Mouse (Mus musculus): ENCODE results near the gene Fto. TPM values are rescaled to one million over a fixed set of nuclear protein-coding genes. Genes with fewer than 3 reads are reported as not detected.

Fto gene
- polyA plus RNA-seq, 2 experiments from 2014 or later = 58.0 to 63.8 TPM

DNA sequence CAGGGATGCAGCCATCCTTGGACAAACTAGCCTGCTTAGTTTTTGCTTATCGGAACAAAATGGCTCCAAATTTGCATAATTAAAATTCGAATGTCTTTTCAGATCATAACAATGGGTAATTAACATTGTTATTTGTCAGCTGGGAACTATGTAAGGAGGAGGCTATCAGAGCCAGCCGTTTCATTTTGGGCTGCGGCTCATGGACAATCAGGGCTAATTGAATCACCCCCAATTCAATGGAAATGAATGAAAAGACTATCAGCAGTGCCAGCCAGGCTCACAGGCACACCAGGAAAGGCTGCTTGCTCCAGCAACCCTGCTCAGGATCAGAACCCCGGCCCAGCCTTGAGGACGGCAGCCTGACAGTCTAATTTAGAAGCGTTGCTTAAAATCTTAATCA is 395.3 kb downstream of the Fto start:
- no peak for ATAC-seq

- no peak for ATAC-seq
Observed at GRCm38 (mm10) chr8:91709768-91710167, 396.4 kb downstream of the Fto start.

GRCm38 (mm10) chr8:91711202-91711601 is 397.9 kb downstream of the Fto start:
- ATAC-seq = no peak

DNA sequence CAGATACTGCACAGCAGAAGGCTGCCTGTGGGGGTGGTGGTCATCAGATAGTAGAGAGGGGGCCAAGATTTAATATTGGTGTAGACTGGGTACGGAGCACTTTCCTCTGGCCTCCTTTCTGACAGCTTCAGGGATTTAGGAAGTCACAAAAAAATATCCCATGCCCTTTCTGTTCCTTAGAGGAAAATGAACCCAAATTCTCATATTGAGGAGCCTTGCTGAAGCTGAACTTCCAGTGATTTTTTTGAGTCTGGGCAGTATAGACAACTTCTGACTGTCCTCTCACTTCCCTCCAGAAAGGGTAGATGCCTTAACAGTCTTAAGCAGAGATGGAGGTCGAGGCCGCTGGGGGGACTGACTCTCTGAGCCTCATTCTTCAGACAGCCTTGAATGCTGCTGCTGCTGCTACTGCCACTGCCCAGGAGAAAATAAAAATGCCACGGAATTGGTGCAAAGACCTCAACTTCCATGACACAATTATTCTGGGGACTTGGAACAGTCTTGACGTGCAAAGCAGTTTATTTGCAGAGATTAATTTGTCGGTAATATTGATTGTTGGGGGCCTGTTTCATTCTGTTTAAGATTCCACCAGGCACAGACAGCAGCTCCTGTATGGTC is 398.8 kb downstream of the Fto start:
- ATAC-seq = no peak

DNA sequence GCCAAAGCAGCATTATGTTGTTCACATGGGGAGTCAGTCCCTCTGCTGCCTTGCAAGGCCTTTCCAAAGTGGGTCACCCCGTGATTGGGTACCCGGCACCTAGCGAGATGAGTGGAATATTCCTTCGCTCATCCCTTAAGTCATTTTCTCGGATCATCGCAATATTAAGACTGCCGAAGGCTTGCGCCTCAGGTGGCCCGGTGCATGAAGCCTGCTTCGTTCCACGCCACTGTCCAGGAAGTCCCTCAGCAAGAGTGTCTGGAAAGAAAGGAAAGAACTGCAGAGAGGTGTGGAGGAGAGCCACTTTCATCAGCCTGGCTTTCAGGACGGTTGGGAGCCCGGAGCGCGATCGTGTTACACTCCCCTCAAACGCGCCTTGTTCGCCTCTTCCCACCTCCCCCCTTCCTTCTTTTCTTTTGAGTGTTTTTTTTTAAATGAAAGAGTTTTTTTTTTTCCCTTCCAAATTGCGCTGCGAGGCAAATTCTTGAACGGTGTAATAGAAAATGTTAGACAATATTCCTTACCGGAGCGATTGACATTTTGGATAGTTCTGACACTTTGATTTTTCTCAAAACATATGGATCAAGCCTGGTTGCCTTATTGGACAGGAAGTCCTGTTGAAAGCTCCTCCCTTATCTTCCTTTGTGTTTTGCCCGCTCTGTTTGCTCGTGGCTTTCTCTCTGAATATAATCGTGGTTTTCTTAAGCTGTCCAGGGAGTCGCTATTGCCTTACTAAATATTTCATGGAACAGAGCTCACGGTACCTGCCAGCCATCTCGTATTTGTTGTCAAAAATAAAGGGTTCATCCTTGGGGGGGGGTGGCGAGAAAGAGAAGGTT is 399.6 kb downstream of the Fto start:
- no peak for ATAC-seq

DNA sequence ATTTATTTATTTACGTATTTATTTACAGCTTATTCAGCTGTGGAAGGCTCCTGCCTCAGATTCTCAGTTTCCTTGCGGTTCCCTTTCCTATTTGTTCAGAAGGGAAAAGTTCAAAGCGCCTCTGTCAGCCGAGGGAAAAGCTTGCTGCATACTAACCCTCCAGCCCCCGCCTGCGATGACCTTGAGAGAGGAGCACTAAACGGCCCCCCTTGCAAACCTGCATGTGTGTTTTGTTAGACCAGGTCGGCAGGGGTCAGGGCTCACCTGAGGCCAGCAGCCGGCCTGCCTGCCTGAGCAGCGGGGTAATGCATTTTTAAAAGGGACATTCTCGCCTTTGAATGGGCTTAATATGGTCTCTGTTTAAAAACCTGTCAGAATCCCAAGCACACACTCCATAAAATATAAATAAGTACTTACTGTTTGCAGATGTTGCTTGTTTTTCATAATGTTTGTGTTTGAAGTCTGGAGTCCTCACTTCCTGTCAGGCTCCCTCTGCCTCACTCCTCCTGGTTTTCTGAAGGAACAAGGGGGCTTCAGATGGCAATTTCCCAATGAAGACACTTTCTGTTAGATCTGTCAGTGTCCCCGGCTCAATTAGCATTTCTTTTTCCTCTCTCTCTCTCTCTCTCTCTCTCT is 400.5 kb downstream of the Fto start:
- no peak for ATAC-seq

GRCm38 (mm10) chr8:91714733-91715132 is 401.4 kb downstream of the Fto start:
- ATAC-seq = no peak

GRCm38 (mm10) chr8:91715387-91716085 is 402.2 kb downstream of the Fto start:
- ATAC-seq = no peak

Other genes starting within 250 kb of the Fto start
- 100 to 1,000 TPM; 103 to 143 TPM for gene Rbl2, start 243.5 kb upstream of the Fto start, polyA plus RNA-seq (2017; shearing (Covaris generic))
- gene Aktip, start 113.5 kb upstream of the Fto start, polyA plus RNA-seq (2017; shearing (Covaris generic)) = 10 to 100 TPM; 14.5 to 28.0 TPM
- 1 to 10 TPM in 1 of 2 experiments, under 1 TPM in 1; 0.42 to 1.9 TPM for gene Rpgrip1l, start 263 bp upstream of the Fto start, polyA plus RNA-seq (2017; shearing (Covaris generic))